Mouse (Mus musculus) lung, postnatal 36 days (tissue): Measurements from ENCODE around the gene Vwa8.
A peak's percentile ranks its signal among the peaks of the same experiment; 100 is the strongest.

Source experiments
- DNase-seq: peaks from one replicate; pipeline ENCODE4 v3.0.0; 2022; ENCODE audit warnings: mixed read lengths

Gene Vwa8

GRCm38 (mm10) chr14:79097181-79097580 lies 248.3 kb downstream of the Vwa8 start:
- DNase-seq, result no peak

GRCm38 (mm10) chr14:79106655-79107515 lies 258.0 kb downstream of the Vwa8 start:
- DNase-seq, result peak; percentile 86

GRCm38 (mm10) chr14:79109375-79109774 lies 260.5 kb downstream of the Vwa8 start:
- no peak for DNase-seq

GRCm38 (mm10) chr14:79110012-79110411 lies 261.2 kb downstream of the Vwa8 start:
- DNase-seq, result no peak

GRCm38 (mm10) chr14:79112050-79112449 lies 263.2 kb downstream of the Vwa8 start:
- DNase-seq, result no peak

GRCm38 (mm10) chr14:79114526-79115383 lies 265.9 kb downstream of the Vwa8 start:
- DNase-seq, result no peak

GRCm38 (mm10) chr14:79118457-79118856 lies 269.6 kb downstream of the Vwa8 start:
- DNase-seq, result no peak

- no peak for DNase-seq
Observed at GRCm38 (mm10) chr14:79119354-79119753, 270.5 kb downstream of the Vwa8 start.

- DNase-seq, result no peak
Observed at GRCm38 (mm10) chr14:79120681-79121080, 271.8 kb downstream of the Vwa8 start.

GRCm38 (mm10) chr14:79123466-79123865 lies 274.6 kb downstream of the Vwa8 start:
- peak; percentile 31 for DNase-seq

GRCm38 (mm10) chr14:79124643-79125042 lies 275.8 kb downstream of the Vwa8 start:
- DNase-seq, result peak; percentile 78

GRCm38 (mm10) chr14:79126176-79126575 lies 277.3 kb downstream of the Vwa8 start:
- no peak for DNase-seq

GRCm38 (mm10) chr14:79134891-79135334 lies 286.1 kb downstream of the Vwa8 start:
- peak; percentile 57 for DNase-seq

GRCm38 (mm10) chr14:79135441-79135840 lies 286.6 kb downstream of the Vwa8 start:
- no peak for DNase-seq

- peak; percentile 46 for DNase-seq
Observed at GRCm38 (mm10) chr14:79136585-79136984, 287.7 kb downstream of the Vwa8 start.

- DNase-seq, result peak; percentile 71
Observed at GRCm38 (mm10) chr14:79137100-79137499, 288.2 kb downstream of the Vwa8 start.

GRCm38 (mm10) chr14:79139096-79139651 lies 290.3 kb downstream of the Vwa8 start:
- no peak for DNase-seq

- DNase-seq, result peak; percentile 58
Observed at GRCm38 (mm10) chr14:79139918-79140825, 291.3 kb downstream of the Vwa8 start.

GRCm38 (mm10) chr14:79140826-79141219 lies 292.0 kb downstream of the Vwa8 start:
- DNase-seq, result peak; percentile 52

- DNase-seq, result no peak
Observed at GRCm38 (mm10) chr14:79142342-79142741, 293.5 kb downstream of the Vwa8 start.

- no peak for DNase-seq
Observed at GRCm38 (mm10) chr14:79143696-79144095, 294.8 kb downstream of the Vwa8 start.
